Mouse (Mus musculus) CD4-positive, CD25-positive, alpha-beta regulatory T cell, adult 4 months (primary cell): ENCODE data around the gene Fhl2. TPM values are rescaled to one million over a fixed set of nuclear protein-coding genes. Genes with fewer than 3 reads are reported as not detected.
A peak's percentile ranks its signal among the peaks of the same experiment; 100 is the strongest.
"Not testable (repeated sequence)": the region's sequence is repeated elsewhere in the genome, so short reads cannot be mapped to it uniquely, and the experiment has no call there.

Source experiments
- ATAC-seq: one replicate; pipeline ENCODE4 v1.8.0; 2017
- polyA plus RNA-seq, 2 experiments: library from polyadenylated mRNA; unstranded; fragments of 100-300 nt; shearing (Covaris generic); gene quantifications; one replicate each; pipeline ENCODE4 v1.2.1; 2017

Gene Fhl2
- polyA plus RNA-seq, 2 experiments from 2014 or later = 0.89 to 1.9 TPM

DNA sequence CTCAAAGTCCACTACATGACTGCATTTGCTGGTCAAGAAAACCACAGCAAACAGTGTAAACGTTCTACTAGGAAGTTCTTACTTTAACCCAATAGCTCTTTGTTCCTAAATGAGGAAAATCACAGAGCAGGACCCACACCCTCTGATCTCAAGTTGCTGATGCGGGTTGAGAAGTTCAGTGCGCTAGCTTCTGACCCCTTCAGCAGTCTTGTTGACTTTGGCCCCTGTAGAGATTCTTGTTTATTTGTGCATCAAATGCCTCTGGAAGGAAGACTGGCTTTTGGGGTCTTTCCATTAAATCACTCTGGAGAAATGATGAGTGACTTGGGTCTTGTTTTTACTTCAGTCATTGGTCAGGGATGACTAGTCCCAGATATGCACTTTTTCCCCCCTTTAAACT lies 46.6 kb downstream of the Fhl2 start:
- ATAC-seq = no peak

DNA sequence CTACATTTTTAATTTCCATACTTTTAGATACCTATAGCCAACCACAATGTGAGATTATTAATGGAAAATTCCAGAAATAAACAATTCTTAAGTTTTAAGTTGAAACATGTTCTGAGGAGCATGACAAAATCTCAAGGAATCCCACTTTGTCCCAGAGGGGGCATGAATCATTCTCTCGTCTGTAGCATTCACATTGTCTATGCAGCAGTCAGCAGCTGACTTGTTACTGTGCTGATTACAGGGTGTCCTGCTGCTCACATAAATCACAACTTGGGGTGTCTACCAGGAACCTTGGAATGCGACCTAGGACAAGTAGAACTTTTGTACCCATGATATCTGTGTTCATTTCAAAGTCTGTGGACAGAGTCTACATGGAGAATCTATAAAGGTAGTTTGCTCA lies 49.3 kb downstream of the Fhl2 start:
- ATAC-seq = no peak

DNA sequence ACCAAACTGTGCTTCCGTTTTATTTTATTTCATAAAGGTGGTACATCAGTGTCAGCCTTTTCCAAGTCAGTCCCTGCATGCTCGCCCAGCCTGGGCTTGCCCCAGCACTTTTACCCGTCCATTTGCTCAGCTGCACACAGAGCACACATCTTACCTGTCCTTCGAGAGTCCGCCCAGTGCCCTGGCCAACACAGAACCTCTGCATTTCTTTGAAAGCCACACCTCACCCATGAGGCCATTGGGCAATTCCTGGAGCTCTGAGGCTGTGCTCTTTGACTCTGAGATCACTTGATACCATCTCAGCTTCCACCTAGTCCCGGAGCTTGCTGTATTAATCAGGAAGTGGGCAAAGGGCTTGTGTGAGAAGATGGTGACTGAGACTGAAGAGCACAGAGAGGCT lies 51.4 kb downstream of the Fhl2 start:
- no peak for ATAC-seq

DNA sequence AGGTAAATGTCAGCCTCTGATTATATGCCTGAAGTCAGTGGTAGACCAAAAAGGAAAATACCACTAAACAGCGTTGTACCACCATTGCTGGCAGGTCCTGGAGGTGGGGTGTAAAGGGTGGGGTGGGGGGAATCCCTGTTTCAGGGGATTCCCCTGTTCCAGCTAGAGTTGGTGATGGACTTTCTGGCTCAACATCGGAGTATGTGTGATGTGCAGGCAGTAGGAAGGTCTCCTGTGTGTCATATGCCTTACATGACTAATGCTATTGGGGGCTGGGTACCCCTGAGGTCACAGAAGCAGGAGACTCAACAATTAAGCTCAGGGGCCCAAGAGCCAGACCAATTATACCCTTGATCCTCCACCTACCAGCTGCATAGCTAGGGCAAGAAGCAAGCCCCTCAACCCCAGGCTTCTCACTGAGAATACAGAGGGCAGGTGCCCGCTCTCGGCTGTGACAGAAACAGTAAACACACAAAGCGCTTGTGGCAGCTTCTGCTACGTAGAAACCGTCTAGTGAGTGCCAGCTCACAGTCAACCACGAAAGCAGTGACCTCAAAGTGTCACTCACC lies 52.4 kb downstream of the Fhl2 start:
- ATAC-seq = peak; percentile 36

DNA sequence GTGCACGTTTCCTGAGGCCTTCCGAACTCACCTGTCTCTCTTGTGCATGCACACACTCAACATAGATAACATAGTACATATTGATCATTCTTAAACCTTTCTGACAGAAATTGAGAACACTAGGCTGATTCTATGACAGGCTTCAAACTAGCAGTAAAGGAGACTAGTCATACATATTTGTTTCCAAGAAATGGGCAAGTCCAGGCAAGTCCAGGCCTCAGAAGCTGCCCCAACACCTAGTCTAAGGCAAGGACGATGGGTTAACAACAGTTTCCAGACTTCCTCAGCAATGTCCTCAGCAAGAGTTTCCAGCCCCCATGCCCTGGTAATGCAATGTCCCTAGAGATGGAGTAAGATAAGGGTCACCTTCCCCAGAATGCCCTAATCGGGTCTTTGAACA lies 53.0 kb downstream of the Fhl2 start:
- ATAC-seq = no peak

DNA sequence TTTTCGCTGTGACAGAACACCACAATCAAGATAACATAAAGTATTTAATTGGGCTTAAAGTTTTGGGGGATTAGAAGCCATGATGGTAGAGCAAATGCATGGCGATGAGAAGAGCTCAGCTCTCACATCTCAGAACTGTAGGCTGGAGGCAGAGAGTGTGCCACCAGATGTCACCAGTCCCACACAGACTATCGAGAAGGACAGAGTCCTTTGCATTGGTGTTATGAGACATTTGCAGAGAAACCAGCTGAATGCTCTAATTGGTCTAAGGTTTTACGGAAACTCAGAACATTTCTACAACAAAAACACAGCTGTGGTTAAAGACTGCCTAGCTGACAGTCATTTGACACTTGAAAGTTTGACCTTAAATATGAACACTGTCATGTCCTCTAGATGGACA lies 53.5 kb downstream of the Fhl2 start:
- peak; percentile 24 for ATAC-seq

DNA sequence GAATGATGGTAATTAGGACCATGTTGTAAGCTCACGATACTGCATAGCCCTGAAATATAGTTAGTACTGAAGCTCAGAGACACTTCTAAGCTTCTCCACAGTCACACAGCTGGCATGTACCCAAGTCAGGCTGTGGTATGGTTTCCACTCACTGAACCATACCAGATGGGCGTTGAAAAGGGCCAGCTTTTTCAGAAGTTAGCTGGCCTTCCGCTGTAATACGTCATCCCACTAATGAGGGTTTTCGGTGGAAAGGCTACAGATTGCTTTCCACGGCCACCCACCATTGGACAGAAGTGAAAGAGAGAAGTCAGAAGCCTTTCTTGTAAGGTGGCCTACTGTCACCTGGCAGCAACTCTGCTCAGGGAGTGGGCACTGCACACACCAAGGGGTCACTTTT lies 53.9 kb downstream of the Fhl2 start:
- no peak for ATAC-seq

DNA sequence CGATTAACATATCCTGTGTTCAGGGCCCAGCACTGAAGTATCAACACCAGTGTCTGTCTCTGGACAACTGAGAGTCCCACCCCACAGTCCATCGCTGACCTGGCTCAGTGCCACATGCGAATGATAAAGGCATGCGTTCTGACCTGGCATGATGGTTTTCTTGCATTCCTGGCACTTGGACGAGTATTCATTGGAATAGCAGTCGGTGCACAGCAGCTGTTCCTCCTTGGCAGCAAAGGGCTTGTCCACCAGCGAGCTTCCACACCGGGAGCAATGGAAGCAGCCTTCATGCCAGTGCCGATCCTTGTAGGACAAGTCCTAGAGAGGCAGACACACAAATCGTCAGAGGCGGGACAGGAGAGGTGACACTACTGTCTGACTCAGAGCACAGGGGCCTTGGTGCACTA lies 55.2 kb downstream of the Fhl2 start:
- no peak for ATAC-seq

DNA sequence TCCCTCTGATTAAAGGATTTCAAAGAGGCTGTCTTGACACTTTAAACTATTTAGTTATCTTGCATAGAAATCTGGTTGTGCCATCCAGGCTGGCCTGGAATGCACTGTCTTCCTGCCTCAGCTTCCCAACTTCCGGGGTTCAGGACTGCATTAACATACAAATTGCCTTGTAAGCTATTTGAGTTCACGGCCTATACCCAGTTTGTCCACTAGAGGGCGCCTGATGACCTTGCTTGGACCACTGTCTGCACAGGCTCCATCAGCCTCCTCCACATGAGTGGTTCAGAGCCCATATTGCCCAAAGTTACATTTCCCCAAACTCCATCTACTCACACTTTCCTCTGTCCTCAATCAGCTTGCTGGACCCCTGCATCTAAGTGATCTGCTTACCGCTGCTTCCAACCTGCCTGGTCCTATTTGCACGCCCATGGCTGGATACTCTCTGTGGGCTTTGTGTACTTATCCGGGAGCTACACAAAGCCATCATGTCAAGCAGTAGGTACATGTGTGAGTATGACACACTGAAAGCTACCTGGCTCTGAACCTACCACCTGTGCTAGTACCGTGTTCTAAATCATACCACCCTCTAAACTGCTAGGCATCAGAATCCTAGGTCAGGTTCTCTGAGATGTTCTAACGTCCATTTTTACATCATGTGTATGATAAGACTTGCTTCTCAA lies 57.1 kb downstream of the Fhl2 start:
- ATAC-seq = peak; percentile 91

DNA sequence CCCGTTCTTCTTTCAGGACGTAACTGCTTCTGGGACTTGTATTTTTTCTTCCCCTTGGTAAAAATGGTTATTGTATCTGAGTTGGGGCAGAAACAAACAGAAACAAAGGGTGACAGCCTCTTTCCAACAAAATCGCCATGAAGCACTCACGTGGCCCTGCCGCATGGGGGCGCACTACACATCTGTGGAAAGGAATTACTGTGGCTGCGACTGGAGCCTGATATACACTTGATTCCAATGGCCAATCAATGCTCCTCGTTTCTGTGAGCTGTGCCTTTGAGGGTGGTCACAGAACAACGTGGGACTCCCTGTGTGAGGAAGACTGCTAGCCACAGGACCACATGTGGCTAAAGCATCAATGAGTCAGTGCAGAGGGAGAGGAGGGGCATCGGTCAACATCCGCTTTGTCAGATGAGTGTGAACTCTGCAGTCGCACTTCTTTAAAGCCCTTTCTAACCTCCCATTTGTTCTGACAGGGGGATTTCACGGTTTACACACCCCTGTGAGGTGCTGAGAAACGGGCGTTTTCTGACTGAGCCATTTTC lies 58.4 kb downstream of the Fhl2 start:
- ATAC-seq = no peak

DNA sequence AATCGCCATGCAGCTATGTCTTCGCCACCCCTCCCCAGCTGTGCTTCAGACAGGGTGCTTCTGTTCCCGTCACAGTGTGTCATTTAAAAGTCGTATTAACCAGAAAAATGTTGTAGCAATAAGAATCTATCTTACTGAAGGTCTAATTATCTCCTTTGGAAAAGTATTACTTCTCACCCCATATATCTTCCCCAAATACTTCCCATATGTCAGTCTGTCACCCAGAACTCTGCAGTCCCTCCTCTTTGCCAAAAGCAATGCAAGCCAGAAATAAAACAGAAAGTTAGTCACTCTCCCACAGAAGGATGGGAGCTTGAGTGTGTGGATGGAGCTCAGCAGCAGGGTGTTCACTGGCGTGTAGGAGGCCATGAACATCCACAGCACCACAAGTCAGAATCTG lies 59.5 kb downstream of the Fhl2 start:
- ATAC-seq = no peak

DNA sequence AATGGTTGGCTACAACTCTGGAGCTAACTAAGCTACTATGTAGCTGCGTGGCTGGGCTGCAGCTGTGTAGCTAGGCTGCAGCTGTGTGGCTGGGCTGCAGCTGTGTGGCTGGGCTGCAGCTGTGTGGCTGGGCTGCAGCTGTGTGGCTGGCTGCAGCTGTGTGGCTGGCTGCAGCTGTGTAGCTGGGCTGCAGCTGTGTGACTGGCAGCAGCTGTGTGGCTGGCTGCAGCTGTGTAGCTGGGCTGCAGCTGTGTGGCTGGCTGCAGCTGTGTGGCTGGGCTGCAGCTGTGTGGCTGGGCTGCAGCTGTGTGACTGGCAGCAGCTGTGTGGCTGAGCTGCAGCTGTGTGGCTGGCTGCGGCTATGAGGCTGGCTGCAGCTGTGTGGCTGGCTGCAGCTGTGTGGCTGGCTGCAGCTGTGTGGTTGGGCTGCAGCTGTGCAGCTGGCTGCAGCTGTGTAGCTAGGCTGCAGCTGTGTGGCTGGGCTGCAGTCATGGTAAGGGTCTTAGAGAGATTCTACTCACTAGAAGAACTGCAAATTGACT lies 60.2 kb downstream of the Fhl2 start:
- ATAC-seq = not testable (repeated sequence)

DNA sequence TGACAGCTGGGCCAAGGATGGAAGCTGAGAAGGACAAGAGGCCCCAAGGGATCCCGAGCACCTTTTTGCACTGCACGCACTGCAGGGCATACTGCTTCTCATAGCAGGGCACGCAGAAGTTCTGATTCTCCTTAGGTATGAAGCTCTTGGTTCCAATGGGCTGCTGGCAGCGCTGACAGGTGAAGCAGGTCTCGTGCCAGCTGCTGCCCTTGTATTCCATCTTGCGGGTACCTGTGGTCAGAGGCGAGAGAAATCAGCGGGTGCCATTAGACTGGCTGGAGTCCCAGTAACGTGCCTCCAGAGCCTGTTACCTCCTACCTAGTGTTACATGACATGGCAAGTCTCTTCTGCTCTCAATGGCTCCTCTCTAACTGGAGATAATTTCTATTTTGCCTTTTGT lies 65.2 kb downstream of the Fhl2 start:
- no peak for ATAC-seq

DNA sequence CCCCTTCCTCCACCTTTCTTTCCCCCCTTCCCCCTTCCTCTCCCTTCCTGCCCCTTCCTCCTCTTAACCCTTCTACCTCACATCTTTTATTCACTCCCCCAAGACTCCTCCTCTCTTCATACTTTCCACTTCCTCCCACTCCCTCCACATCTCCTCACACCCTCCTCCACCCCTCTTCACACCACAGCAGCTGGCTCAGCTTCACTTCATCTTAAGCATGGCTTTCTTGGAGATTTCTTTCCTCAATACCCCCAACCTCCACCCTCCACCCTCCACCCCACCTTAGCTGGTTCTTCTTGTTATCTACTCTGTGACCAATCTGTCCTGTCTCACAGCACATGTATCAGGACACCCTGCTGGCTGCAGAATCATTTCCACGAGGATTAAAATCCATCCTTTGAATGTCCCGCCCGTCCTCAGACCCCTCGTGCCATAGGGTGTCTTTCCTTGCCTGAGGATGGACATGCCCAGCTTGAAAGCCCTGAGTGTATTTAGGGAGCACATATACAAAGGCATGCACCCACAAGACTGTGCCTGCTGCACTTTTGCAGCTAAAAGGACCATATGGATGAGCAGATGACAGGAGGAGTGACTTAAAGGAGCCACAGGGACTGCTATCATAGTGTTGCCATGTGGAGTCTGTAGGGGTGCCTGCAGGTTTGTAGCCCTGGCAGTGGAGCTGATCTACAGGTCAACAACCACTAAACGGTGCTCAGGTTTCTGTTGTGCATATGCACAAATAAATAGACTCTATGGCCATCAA lies 66.4 kb downstream of the Fhl2 start:
- ATAC-seq = peak; percentile 47

DNA sequence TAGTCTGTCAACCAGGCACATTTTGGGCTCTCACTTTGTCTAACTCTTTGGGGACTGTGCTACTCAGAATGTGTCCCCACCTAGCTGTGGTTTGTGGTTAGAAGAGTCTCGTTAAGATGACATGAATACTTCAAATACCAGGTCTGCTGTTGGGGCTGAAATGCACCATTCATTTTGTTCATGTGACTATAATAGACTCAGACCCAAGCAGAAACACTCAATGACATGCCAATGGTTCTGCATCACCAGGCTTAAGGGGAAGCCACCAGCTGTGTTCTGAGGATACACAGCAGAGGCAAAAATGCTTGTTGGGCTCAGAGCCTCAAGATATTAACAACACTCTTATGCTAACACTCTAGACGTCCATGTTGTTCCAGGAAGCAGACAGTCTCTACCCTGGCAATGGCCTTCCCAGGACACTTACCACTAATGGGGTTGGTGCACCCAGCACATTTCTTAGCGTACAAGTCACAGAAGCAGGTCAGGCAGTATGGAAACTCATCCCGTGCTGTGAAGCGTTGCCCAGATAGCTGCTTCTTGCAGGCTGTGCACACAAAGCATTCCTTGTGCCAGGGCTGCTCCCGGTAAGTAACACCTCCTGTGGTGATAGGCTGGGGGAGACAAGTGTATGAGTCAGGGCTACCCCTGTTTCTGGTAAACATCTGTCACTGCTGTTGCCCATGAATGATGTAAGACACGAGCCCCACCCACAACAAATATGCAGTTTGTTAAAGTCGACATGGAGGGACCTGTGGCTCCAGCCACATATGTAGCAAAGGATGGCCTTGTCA lies 68.8 kb downstream of the Fhl2 start:
- ATAC-seq = no peak

DNA sequence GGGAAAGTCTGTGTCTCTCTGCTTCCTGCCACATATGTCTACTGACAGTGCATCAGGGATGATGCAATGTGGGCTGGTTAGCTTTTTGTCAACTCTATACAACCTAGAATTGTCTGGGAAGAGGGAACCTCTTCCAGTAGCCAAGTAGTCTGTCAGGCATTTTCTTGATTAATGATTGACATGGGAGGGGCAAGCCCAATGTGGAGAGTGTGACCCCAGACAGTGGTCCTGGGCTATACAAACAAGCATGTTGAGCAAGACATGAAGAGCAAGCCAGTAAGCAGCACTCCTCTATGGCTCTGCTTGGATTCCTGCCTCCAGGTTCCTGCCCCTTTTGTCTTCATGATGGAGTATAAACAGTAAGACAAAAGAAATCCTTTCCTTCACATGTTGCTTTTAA lies 69.6 kb downstream of the Fhl2 start:
- ATAC-seq = no peak

DNA sequence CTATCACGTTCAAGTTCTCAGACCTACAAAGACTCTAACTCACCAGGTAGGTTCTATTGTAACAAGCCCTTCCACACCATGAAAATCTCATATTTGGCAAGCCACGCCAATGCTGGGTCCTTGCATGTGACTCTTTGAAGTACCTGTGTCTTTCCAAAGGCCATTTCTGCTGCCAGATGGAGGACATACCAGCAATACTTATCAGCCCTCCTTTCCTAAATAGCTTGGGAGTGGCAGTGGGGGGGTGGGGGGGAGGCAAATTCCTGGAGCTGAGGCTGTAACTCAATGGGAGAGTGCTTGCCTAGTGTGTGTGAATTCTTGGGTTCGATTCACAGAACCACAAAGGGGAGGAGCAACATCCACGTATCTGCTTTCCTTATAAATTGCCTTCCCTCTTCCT lies 72.1 kb downstream of the Fhl2 start:
- no peak for ATAC-seq

DNA sequence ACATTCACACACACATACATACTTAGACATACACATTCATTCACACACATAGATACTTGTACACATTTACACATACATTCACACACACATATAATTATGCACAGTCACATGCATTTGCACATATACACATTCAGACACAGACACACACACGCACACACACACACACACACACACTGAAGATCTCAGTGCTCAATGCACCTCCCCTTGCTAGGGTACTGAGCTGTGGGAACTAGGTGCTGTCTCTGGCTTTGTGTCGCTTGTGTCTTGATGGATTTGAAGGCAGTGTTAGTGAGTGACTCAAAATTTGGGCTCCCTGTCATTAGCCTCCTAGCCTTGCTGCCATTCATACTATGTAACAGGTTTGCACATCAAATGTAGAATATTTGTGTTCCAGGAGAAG lies 74.2 kb downstream of the Fhl2 start:
- ATAC-seq = no peak

DNA sequence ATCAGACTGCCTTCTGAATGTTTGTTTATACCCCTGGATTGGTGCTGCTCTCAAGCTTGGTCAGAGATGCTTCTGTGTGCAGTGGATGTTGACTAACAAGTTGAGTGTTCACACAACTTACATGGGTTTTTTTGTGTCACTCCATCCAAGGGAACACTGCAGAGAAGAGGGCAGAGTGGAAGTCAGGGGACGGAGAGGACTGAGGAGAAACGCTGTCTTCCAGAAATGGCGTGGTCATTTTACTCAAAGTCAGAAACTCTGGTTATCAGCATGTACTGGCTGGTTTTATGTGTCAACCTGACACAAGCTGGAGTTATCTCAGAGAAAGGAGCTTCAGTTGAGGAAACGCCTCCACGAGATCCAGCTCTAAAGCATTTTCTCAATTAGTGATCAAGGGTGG lies 75.8 kb downstream of the Fhl2 start:
- ATAC-seq = no peak

DNA sequence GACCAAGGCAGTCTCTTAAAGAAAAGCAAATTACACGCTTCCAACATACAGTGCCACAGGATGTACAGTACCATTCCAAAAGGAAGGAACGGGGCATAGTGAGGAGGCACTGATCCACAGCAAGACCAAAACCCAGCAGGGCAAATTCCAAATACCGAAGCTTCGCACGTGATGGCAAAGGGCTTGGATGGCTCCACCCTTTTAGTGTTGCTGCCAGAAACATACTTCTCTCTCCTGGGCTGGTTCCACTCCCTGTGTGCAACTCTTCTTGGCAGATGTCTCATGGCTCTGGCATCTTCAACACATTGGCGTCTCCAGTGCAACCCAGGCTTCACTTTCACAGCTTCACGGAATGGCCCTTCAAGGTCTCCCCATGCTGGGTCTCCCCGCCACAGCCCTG lies 79.3 kb downstream of the Fhl2 start:
- ATAC-seq = no peak

DNA sequence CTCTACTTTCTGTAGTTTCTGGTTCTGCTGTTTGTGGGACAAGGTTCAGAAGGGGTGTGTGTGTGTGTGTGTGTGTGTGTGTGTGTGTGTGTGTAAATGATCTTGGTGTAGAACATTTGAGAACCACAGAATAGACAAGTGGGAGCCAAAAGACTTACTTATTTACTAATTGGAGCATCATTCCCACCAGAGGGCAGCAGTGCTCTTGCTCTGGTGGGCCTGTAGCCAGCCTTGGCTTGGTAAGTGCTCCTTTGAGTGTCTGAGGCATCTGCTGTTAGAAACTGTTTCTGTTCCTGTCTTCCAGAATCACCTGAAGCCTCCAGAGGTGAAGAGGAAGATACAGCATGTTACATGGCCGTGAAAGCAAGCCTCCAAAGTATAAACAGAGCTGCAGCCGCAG lies 83.9 kb downstream of the Fhl2 start:
- no peak for ATAC-seq

DNA sequence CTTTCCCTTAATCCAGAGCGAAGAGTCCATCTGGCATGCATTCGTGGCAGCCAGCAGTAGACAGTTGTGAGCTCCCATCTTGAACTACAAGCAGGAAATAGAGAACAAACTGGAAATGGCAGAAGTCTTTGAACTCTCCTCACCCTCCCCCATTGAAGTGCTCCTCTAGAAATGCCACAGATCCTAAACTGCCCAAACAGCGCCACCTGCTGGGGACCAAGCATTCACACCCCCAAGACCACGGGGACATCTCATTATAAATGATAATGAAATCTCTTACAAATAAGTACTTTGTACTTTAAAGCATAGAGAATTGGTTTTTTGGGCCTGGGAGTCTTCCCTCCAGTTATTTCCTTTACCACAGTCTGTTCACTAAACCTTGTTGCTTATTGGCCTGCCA lies 86.2 kb downstream of the Fhl2 start:
- peak; percentile 96 for ATAC-seq

DNA sequence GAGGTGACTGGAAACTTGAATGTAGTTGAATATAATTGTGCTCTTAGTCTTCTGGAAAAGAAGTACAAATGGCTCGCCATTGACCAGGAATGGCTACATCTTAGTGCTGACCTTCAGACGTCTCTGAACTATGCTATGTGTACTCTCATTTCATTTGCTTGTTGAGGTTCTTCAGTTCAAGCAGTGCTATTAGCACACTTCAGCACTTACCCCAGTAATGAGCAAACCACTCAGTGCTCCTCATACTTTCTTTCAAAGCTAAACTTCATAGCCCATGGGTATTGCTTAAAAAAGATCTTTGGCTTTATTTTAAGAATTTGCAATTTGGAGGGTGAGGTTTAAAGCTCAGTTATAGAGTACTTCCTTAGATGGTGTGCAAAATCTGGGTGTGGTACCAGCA lies 88.1 kb downstream of the Fhl2 start:
- no peak for ATAC-seq
